Mouse (Mus musculus) lung, postnatal 0 days (tissue): ENCODE results near the gene Npy1r.

ENCODE experiments used
- CTCF ChIP-seq: IDR thresholded peaks from 2 replicates; pipeline ENCODE4 v1.5.1; 2016; ENCODE audit warnings: antibody characterized with exemption, mild to moderate bottlenecking
- EP300 ChIP-seq: IDR thresholded peaks from 2 replicates; pipeline ENCODE4 v1.6.1; 2016; ENCODE audit warnings: antibody characterized with exemption, mild to moderate bottlenecking, control low read depth

- TF ChIP-seq CTCF (no peak), EP300 (no peak)
These were observed 1.8 kb downstream of the Npy1r start for GRCm38 (mm10) chr8:66698782-66699181.
